Mouse (Mus musculus) kidney, postnatal 0 days (tissue): ENCODE measurements around the gene Slc22a17. TPM values are rescaled to one million over a fixed set of nuclear protein-coding genes. Genes with fewer than 3 reads are reported as not detected.

Experiments
- ATAC-seq: fragments of 200-750 bp; cut with Nextera tagmentation; replicated peaks from 2 replicates; pipeline ENCODE4 v1.8.0; 2017; ENCODE audit warnings: low read depth, moderate number of reproducible peaks, moderate TSS enrichment, moderate library complexity; ENCODE audit not compliant: low FRiP score
- DNase-seq: peaks from one replicate; pipeline ENCODE4 v3.0.0-alpha.2; 2016; ENCODE audit warnings: low spot score
- H3K27ac ChIP-seq: fragments of 300-500 bp; sonication (generic); 2 replicates; pipeline ENCODE4 v1.5.1; 2014; ENCODE audit warnings: mild to moderate bottlenecking
- H3K27me3 ChIP-seq: fragments of 300-500 bp; sonication (generic); 2 replicates; pipeline ENCODE4 v1.6.1; 2014; ENCODE audit warnings: low read length, mixed read lengths; ENCODE audit not compliant: insufficient read depth
- H3K36me3 ChIP-seq: fragments of 300-500 bp; sonication (generic); 2 replicates; pipeline ENCODE4 v1.6.1; 2014; ENCODE audit warnings: low read length, mixed read lengths; ENCODE audit not compliant: insufficient read depth
- H3K4me1 ChIP-seq: fragments of 300-500 bp; sonication (generic); replicated peaks from 2 replicates; pipeline ENCODE4 v1.6.1; 2014; ENCODE audit warnings: antibody characterized with exemption, low read length, mixed read lengths; ENCODE audit not compliant: insufficient read depth
- H3K4me2 ChIP-seq: fragments of 300-500 bp; sonication (generic); 2 replicates; pipeline ENCODE4 v1.6.1; 2014; ENCODE audit warnings: mild to moderate bottlenecking, low read length, moderate library complexity, mixed read lengths
- H3K4me3 ChIP-seq: fragments of 300-500 bp; sonication (generic); replicated peaks from 2 replicates; pipeline ENCODE4 v1.5.1; 2014; ENCODE audit warnings: low read depth, low read length
- H3K9ac ChIP-seq: fragments of 300-500 bp; sonication (generic); 2 replicates; pipeline ENCODE4 v1.6.1; 2014; ENCODE audit warnings: low read depth, low read length
- H3K9me3 ChIP-seq: fragments of 300-500 bp; sonication (generic); replicated peaks from 2 replicates; pipeline ENCODE4 v1.6.1; 2016; ENCODE audit warnings: low read length, inconsistent platforms, mixed read lengths
- CTCF ChIP-seq: IDR thresholded peaks from 2 replicates; pipeline ENCODE4 v1.5.1; 2016; ENCODE audit warnings: antibody characterized with exemption, low read depth, mild to moderate bottlenecking, moderate library complexity
- WGBS: fragments of 180-500 bp; shearing (Covaris S2); extraction: QIAGEN DNeasy Blood & Tissue Kit; methylation state at CpG from one replicate; pipeline ENCODE4 v1.1.7; 2014; 5-methylcytosine and 5-hydroxymethylcytosine counted together
- microRNA counts: library from miRNA; unstranded; fragments of <30 nt; microRNA quantifications from one replicate; lab custom pipeline; 2015
- microRNA-seq: library from miRNA; unstranded; fragments of <30 nt; microRNA quantifications from one replicate; pipeline ENCODE4, GENCODE M21; 2016
- polyA plus RNA-seq: library from polyadenylated mRNA; unstranded; fragments of >200 nt; fragmentation: Nextera tagmentation; extraction: Ambion mirVana; gene quantifications from 2 replicates; pipeline ENCODE4 v1.2.1, GENCODE M21; 2015

Slc22a17 gene
- polyA plus RNA-seq, 1 experiment from 2014 or later, result 48.1 TPM

DNA sequence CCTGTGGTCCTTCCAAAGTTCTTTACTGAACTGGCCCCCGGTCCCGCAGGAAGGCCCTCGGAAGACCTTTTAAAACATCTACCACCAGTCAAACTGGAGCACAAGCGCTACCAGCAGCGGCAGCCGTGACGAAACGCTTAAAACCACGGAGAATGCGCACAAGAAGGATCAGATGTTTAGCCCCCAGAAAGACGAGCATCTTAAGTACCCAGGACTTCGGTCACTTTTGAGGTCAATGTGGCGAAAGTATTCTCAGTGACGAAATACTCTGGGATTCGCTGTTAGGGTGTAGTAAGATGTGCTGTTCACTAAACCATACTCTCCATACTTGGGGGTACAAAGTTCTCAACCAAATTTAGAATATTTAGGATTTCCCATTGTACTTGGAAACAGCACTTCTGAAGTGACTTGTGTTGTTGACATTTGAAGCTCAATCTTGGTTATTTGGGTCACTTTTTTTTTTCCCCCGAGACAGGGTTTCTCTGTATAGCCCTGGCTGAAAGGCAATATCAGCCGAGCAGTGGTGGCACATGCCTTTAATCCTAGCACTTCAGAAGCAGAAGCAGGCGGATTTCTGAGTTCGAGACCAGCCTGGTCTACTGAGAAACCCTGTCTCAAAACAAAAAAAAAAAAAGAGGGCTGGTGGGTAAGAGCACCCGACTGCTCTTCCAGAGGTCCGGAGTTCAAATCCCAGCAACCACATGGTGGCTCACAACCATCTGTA is 48.5 kb downstream of the Slc22a17 start:
- no peak for TF ChIP-seq CTCF
- no peak for DNase-seq
- Histone ChIP-seq H3K36me3 (no peaks in the 10 kb centered on the region), H3K9ac (peak overlapping the region; percentile 93), H3K4me3 (peak overlapping the region; percentile 90), H3K27ac (peak overlapping the region; percentile 96), H3K4me2 (peak overlapping the region; percentile 79), H3K9me3 (no peaks in the 10 kb centered on the region), H3K27me3 (no peaks in the 10 kb centered on the region), H3K4me1 (no peaks in the 10 kb centered on the region)
- ATAC-seq, result peak; percentile 10; the same call in 1 of the 2 replicates
- WGBS, result 15% methylated on average over 21 of the region's 21 CpGs

GRCm38 (mm10) chr14:54863501-54864312 is 49.2 kb downstream of the Slc22a17 start:
- H3K9me3 ChIP-seq, result no peaks in the 10 kb centered on the region
- peak overlapping the region; percentile 90 for H3K4me3 ChIP-seq
- H3K9ac ChIP-seq, result peak overlapping the region; percentile 93
- under 1% methylated on average over 55 of the region's 56 CpGs for WGBS
- H3K4me2 ChIP-seq, result peak overlapping the region; percentile 79
- no peaks in the 10 kb centered on the region for H3K4me1 ChIP-seq
- no peaks in the 10 kb centered on the region for H3K36me3 ChIP-seq
- peak overlapping the region; percentile 96 for H3K27ac ChIP-seq
- DNase-seq, result peak; percentile 98
- TF ChIP-seq CTCF, result peak; percentile 20; the same call in 1 of the 2 replicates
- peak; percentile 99 for ATAC-seq
- H3K27me3 ChIP-seq, result no peaks in the 10 kb centered on the region

- no peaks in the 10 kb centered on the region for H3K9me3 ChIP-seq
- ATAC-seq (no peak), DNase-seq (peak; percentile 46)
- WGBS, result 53% methylated on average over 2 of the region's 2 CpGs
- no peak overlapping the region for H3K4me3 ChIP-seq
- H3K9ac ChIP-seq, result no peak overlapping the region
- no peak overlapping the region for H3K4me2 ChIP-seq
- peaks cover 21% of the 10 kb centered on the region for H3K36me3 ChIP-seq
- TF ChIP-seq CTCF, result peak; percentile 85
- H3K27ac ChIP-seq, result no peak overlapping the region
- no peaks in the 10 kb centered on the region for H3K4me1 ChIP-seq
- H3K27me3 ChIP-seq, result no peaks in the 10 kb centered on the region
Observed at GRCm38 (mm10) chr14:54860511-54860910, 52.4 kb downstream of the Slc22a17 start.

DNA sequence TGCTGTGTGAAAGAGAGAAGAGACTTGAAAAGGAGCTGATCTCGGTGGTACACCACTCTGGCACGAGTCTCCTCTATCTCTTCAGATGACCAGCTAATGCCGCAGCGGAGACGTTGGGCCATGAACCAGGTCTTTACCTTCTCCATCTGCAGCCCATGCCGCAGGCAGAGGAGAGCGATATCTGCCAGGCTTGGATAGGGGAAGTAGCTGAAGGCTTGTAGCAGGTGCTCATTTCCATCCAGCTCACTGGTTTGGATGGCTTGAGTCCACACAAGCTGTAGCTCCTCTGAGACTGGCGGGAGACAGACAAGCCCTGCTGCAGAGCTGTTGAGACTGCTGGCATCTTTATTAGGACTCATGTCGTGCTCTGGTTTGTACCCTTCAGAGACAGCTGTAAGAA is 55.0 kb downstream of the Slc22a17 start:
- H3K4me3 ChIP-seq, result no peak overlapping the region
- 88% methylated on average over 9 of the region's 9 CpGs for WGBS
- no peak for ATAC-seq

DNA sequence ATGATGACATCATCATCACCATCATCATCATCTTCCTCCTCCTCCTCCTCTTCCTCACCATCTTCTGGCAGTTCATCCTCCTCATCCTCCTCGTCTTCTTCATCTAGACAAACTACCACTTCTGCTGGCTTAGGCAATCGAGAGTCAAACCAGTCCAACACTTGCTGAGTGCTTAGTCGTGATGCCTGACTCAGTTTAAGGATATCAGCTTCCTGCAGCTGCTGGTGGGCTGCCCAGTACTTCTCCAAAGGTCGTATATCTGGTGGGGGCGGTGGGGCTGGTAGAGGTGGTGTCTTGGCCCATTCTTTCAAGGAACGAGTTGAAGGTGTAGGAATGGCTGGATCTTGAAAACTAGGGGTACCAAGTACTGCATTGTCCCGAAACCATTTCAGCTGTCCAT is 56.2 kb downstream of the Slc22a17 start:
- Histone ChIP-seq H3K9ac (no peak overlapping the region), H3K4me2 (no peak overlapping the region), H3K4me1 (no peaks in the 10 kb centered on the region), H3K27me3 (no peaks in the 10 kb centered on the region), H3K9me3 (no peaks in the 10 kb centered on the region), H3K27ac (no peak overlapping the region), H3K36me3 (peaks cover 29% of the 10 kb centered on the region), H3K4me3 (no peak overlapping the region)
- DNase-seq, result no peak
- TF ChIP-seq CTCF, result no peak
- WGBS, result 85% methylated on average over 7 of the region's 7 CpGs
- ATAC-seq, result no peak

More for the DNA sequence above, 55.0 kb downstream of the Slc22a17 start:
- Histone ChIP-seq H3K27ac (no peak overlapping the region), H3K36me3 (peaks cover 26% of the 10 kb centered on the region), H3K9me3 (no peaks in the 10 kb centered on the region), H3K9ac (no peak overlapping the region), H3K4me2 (no peak overlapping the region), H3K27me3 (no peaks in the 10 kb centered on the region), H3K4me1 (no peaks in the 10 kb centered on the region)
- TF ChIP-seq CTCF, result no peak
- DNase-seq, result no peak

MicroRNA genes within 50 kb of the gene (microRNA counts, 519-probe panel; counts per million panel counts)
- microRNA mmu-miR-208a (lab: Ali Mortazavi, UCI), result 330 counts per million, percentile 68 among the panel's probes with 10 or more counts

Small RNAs within 50 kb of the gene (microRNA-seq; reads per million reads assigned to microRNA genes)
- 0.60 reads per million for gene Mir208a

Other genes with a start within 250 kb of the Slc22a17 start
- 102 TPM in 2 replicates for gene 1700123O20Rik, start 226.9 kb downstream of the Slc22a17 start, polyA plus RNA-seq
- 86.7 and 90.1 TPM in 2 replicates for gene Acin1, start 226.2 kb downstream of the Slc22a17 start, polyA plus RNA-seq
- gene Gm29776, start 214.3 kb downstream of the Slc22a17 start, polyA plus RNA-seq, result 0.07 TPM in 1 of 2 replicates, not detected in the other
- not detected in 2 replicates for gene Cebpe, start 201.0 kb downstream of the Slc22a17 start, polyA plus RNA-seq
- gene Slc7a8, start 131.2 kb downstream of the Slc22a17 start, polyA plus RNA-seq, result 25.4 and 25.7 TPM in 2 replicates
- 0.80 and 1.2 TPM in 2 replicates for gene Rnf212b, start 99.0 kb downstream of the Slc22a17 start, polyA plus RNA-seq
- gene Homez, start 42.2 kb downstream of the Slc22a17 start, polyA plus RNA-seq, result 18.7 and 19.9 TPM in 2 replicates
- gene Ppp1r3e, start 35.6 kb downstream of the Slc22a17 start, polyA plus RNA-seq, result 3.1 and 4.2 TPM in 2 replicates
- gene Bcl2l2, start 29.8 kb downstream of the Slc22a17 start, polyA plus RNA-seq, result 5.3 and 5.6 TPM in 2 replicates
- gene Gm20521, start 29.7 kb downstream of the Slc22a17 start, polyA plus RNA-seq, result 1.7 and 2.5 TPM in 2 replicates
- gene Pabpn1, start 20.6 kb downstream of the Slc22a17 start, polyA plus RNA-seq, result 113 and 123 TPM in 2 replicates
- gene Efs, start 13.0 kb upstream of the Slc22a17 start, polyA plus RNA-seq, result 15.0 and 16.0 TPM in 2 replicates
- 0.11 TPM in 1 of 2 replicates, not detected in the other for gene Il25, start 19.6 kb upstream of the Slc22a17 start, polyA plus RNA-seq
- gene Cmtm5, start 23.1 kb upstream of the Slc22a17 start, polyA plus RNA-seq, result 1.9 and 2.1 TPM in 2 replicates
- 0.34 and 0.62 TPM in 2 replicates for gene Myh6, start 53.8 kb upstream of the Slc22a17 start, polyA plus RNA-seq
- not detected in 2 replicates for gene Gm17428, start 63.8 kb upstream of the Slc22a17 start, polyA plus RNA-seq
- 0.16 and 0.88 TPM in 2 replicates for gene Myh7, start 81.5 kb upstream of the Slc22a17 start, polyA plus RNA-seq
- 68.9 and 75.7 TPM in 2 replicates for gene Ngdn, start 102.3 kb upstream of the Slc22a17 start, polyA plus RNA-seq
- gene Zfhx2, start 179.2 kb upstream of the Slc22a17 start, polyA plus RNA-seq, result 2.0 and 2.4 TPM in 2 replicates
- 20.8 and 21.6 TPM in 2 replicates for gene Thtpa, start 181.7 kb upstream of the Slc22a17 start, polyA plus RNA-seq
- 15.8 and 16.8 TPM in 2 replicates for gene Ap1g2, start 193.5 kb upstream of the Slc22a17 start, polyA plus RNA-seq
- 0.30 and 0.34 TPM in 2 replicates for gene Jph4, start 203.8 kb upstream of the Slc22a17 start, polyA plus RNA-seq